Mouse (Mus musculus) limb, embryonic 15.5 days (tissue): ENCODE results near the gene Glipr2. TPM values are rescaled to one million over a fixed set of nuclear protein-coding genes. Genes with fewer than 3 reads are reported as not detected.

ENCODE experiments used
- ATAC-seq: fragments of 200-750 bp; cut with Nextera tagmentation; 2 replicates; pipeline ENCODE4 v1.8.0; 2017; ENCODE audit warnings: low read depth, moderate TSS enrichment; ENCODE audit not compliant: insufficient number of reproducible peaks, low FRiP score, low TSS enrichment
- H3K27ac ChIP-seq: fragments of 300-500 bp; sonication (generic); 2 replicates; pipeline ENCODE4 v1.5.1; 2015; ENCODE audit warnings: moderate library complexity, mild to moderate bottlenecking, inconsistent platforms
- H3K27me3 ChIP-seq: fragments of 300-500 bp; sonication (generic); 2 replicates; pipeline ENCODE4 v1.6.1; 2015; ENCODE audit warnings: inconsistent platforms
- H3K36me3 ChIP-seq: fragments of 300-500 bp; sonication (generic); 2 replicates; pipeline ENCODE4 v1.6.1; 2015; ENCODE audit warnings: inconsistent platforms
- H3K4me1 ChIP-seq: fragments of 300-500 bp; sonication (generic); 2 replicates; pipeline ENCODE4 v1.6.1; 2015; ENCODE audit warnings: inconsistent platforms
- H3K4me2 ChIP-seq: fragments of 300-500 bp; sonication (generic); 2 replicates; pipeline ENCODE4 v1.6.1; 2015; ENCODE audit warnings: mild to moderate bottlenecking, inconsistent platforms
- H3K4me3 ChIP-seq: fragments of 300-500 bp; sonication (generic); 2 replicates; pipeline ENCODE4 v1.5.1; 2015; ENCODE audit warnings: mild to moderate bottlenecking, inconsistent platforms
- H3K9ac ChIP-seq: fragments of 300-500 bp; sonication (generic); 2 replicates; pipeline ENCODE4 v1.6.1; 2015; ENCODE audit warnings: inconsistent platforms
- H3K9me3 ChIP-seq: fragments of 300-500 bp; sonication (generic); 2 replicates; pipeline ENCODE4 v1.6.1; 2016; ENCODE audit warnings: inconsistent platforms
- WGBS: fragments of 180-500 bp; shearing (Covaris S2); methylation state at CpG from one replicate; pipeline ENCODE4 v1.1.7; 2015; 5-methylcytosine and 5-hydroxymethylcytosine counted together
- polyA plus RNA-seq: library from polyadenylated mRNA; unstranded; fragments of >200 nt; fragmentation: Nextera tagmentation; extraction: Ambion mirVana; gene quantifications from 2 replicates; pipeline ENCODE4 v1.2.1, GENCODE M21; 2015

Gene Glipr2
- 85.6 and 108 TPM in 2 replicates for polyA plus RNA-seq

DNA sequence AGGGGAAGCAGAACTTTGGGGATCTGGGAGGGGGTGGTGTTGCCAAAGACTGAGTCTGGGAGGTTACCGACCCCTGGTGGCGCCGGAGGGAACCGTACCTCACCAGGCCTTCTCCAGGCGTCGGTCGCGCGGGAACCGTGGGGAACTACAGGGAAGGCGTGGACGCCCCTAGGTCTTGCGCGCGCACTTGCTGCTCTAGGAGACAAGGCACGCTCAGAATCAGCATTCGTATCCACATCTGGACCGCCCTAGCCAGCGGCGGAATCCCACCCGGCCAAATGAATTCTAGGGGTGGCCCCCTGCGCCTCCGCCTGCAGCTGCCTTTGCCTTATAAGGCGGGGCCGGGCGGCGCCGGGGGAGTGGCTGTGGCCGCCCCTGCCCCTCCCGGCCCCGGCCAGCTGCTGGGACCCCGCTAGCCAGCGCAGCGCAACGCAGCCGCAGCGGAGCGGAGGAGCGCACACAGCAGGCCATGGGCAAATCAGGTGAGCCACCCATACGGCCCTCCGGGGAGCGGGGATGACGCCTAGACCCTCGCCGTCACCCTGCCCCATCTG is at the start of gene Glipr2:
Glipr2 (plus strand) TSS at position 110 of the 554 bp plus-strand sequence.
- H3K9ac ChIP-seq = peak within 1 kb of the TSS; percentile 50
- peak; percentile 88 for ATAC-seq
- peaks cover 31% of the 10 kb centered on the region for H3K4me1 ChIP-seq
- peak within 1 kb of the TSS; percentile 85 for H3K27ac ChIP-seq
- H3K27me3 ChIP-seq = no peaks in the 10 kb centered on the region
- under 1% methylated on average over 45 of the region's 45 CpGs for WGBS
- no peaks in the 10 kb centered on the region for H3K36me3 ChIP-seq
- H3K4me2 ChIP-seq = peak within 1 kb of the TSS; percentile 93
- H3K9me3 ChIP-seq = no peaks in the 10 kb centered on the region
- H3K4me3 ChIP-seq = peak within 1 kb of the TSS; percentile 62

DNA sequence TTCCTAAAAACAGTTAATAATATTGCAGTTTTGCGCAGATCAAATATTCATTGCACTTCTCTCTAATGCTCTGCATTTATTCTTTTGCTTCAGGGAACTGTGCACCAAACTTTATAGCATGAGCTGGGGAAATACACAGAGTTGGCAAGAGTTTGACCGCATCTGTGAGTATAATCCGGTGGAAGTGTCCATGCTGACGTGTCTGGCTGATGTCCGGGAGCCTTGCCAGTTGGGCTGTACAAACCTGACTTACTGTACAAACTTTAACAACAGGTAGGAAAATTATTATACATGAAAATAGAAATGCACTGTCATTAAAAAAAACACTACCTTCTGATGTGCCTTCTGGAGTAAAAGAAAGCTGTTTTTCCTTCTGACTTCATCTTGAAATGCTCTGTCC is 39.0 kb upstream of the Glipr2 start:
- H3K36me3 ChIP-seq = peaks cover 31% of the 10 kb centered on the region
- no peak overlapping the region for H3K4me2 ChIP-seq
- no peaks in the 10 kb centered on the region for H3K27me3 ChIP-seq
- ATAC-seq = no peak
- no peaks in the 10 kb centered on the region for H3K9me3 ChIP-seq
- H3K4me1 ChIP-seq = no peaks in the 10 kb centered on the region
- 82% methylated on average over 5 of the region's 5 CpGs for WGBS
- H3K9ac ChIP-seq = no peak overlapping the region
- H3K4me3 ChIP-seq = no peak overlapping the region
- no peak overlapping the region for H3K27ac ChIP-seq

GRCm38 (mm10) chr4:43920602-43921001 is 36.6 kb upstream of the Glipr2 start:
- Histone ChIP-seq H3K4me2 (no peak overlapping the region), H3K9ac (no peak overlapping the region), H3K27ac (no peak overlapping the region), H3K4me3 (no peak overlapping the region), H3K9me3 (no peaks in the 10 kb centered on the region), H3K4me1 (no peaks in the 10 kb centered on the region; the same call in 1 of the 2 replicates), H3K36me3 (peaks cover 45% of the 10 kb centered on the region), H3K27me3 (no peaks in the 10 kb centered on the region)
- no peak for ATAC-seq
- 96% methylated on average over 1 of the region's 1 CpGs for whole genome bisulfite sequencing

DNA sequence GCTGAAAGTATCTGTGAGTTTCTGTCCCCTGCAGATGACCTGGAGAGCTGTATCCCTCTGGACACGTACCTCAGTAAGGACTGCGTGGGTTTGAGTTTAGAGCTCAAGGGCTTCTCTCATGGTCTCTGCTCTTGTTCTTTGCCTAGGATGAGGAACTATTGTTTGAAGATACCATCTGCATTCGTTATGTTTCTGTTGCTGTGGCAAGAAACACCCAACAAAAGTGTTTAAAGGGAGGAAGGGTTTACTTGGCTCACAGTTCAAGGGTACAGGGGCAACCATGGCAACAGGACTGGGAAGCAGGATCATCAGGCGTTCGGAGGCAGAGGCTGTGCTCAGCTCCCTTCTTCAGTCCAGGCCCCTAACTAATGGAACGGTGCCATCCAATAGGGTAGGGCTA is 32.1 kb upstream of the Glipr2 start:
- 88% methylated on average over 6 of the region's 6 CpGs for WGBS
- H3K27ac ChIP-seq = no peak overlapping the region
- H3K27me3 ChIP-seq = no peaks in the 10 kb centered on the region
- H3K9ac ChIP-seq = no peak overlapping the region
- H3K4me3 ChIP-seq = no peak overlapping the region
- H3K4me1 ChIP-seq = no peaks in the 10 kb centered on the region; the same call in 1 of the 2 replicates
- H3K36me3 ChIP-seq = peaks cover 69% of the 10 kb centered on the region
- no peak for ATAC-seq
- no peaks in the 10 kb centered on the region for H3K9me3 ChIP-seq
- no peak overlapping the region for H3K4me2 ChIP-seq

DNA sequence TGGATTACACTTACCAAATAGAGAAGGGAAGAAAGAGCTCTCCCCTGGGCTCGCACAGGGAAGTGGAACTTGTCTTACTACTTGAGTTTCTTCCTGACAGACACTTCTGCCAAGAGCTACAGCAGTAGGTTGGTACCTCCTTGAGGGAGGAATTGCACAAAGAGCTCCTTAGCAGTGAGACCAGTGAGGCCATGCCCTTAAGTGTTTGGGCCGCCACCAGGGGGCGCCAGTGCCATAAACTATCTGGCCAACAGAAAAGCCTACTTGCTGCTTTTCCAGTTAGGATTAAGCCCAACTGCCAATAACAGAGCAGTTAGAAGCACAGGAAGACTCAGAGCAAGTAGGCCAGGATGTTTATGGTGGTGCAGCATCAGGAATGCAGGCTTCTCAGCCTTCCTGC is 31.4 kb upstream of the Glipr2 start:
- no peaks in the 10 kb centered on the region for H3K27me3 ChIP-seq
- peak; percentile 52; the same call in 1 of the 2 replicates for ATAC-seq
- H3K4me3 ChIP-seq = no peak overlapping the region
- 19% methylated on average over 3 of the region's 3 CpGs for WGBS
- H3K27ac ChIP-seq = no peak overlapping the region
- H3K9me3 ChIP-seq = no peaks in the 10 kb centered on the region
- peaks cover 71% of the 10 kb centered on the region for H3K36me3 ChIP-seq
- no peak overlapping the region for H3K9ac ChIP-seq
- H3K4me2 ChIP-seq = no peak overlapping the region
- H3K4me1 ChIP-seq = no peaks in the 10 kb centered on the region; the same call in 1 of the 2 replicates

DNA sequence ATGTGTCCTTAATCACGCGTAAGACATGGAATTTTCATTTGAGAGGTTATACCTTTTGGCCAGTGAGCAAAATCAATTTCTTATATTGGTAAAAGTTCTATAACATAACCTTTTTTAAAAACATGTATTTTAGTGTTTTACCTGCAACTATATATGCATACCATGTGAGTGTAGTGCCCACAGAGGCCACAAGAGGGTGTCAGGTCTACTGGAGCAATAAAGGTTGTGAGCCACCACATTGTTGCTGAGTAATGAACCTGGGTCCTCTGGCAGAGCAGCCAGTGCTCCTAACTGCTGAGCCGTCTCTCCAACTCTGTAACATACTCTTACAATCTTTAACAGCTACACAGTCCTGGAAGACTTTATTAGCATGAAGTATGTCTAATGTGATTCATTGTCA is 29.4 kb upstream of the Glipr2 start:
- Histone ChIP-seq H3K27ac (no peak overlapping the region), H3K4me3 (no peak overlapping the region), H3K9me3 (no peaks in the 10 kb centered on the region), H3K4me2 (no peak overlapping the region), H3K27me3 (no peaks in the 10 kb centered on the region), H3K9ac (no peak overlapping the region), H3K36me3 (peaks cover 84% of the 10 kb centered on the region), H3K4me1 (no peaks in the 10 kb centered on the region; the same call in 1 of the 2 replicates)
- WGBS = 91% methylated on average over 3 of the region's 3 CpGs
- ATAC-seq = no peak

DNA sequence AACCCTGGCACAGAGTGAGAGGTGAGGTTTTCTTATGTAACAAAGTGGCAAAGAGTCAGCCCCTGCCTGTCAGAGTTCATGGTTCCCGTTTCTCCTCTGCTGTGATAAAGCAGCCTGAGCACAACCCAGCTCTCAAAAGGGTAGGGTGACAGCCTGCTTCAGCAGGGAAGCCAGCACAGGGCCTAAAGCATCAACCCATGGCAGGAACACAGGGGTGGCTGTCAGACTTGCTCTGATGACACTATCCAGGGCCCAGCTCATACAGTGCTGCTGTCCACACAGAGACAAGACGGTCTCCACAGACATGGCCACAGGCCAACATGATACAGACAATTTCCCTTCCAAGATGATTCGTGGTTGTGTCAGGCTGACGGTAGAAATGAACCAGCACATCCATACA is 25.3 kb upstream of the Glipr2 start:
- WGBS = 89% methylated on average over 4 of the region's 4 CpGs

DNA sequence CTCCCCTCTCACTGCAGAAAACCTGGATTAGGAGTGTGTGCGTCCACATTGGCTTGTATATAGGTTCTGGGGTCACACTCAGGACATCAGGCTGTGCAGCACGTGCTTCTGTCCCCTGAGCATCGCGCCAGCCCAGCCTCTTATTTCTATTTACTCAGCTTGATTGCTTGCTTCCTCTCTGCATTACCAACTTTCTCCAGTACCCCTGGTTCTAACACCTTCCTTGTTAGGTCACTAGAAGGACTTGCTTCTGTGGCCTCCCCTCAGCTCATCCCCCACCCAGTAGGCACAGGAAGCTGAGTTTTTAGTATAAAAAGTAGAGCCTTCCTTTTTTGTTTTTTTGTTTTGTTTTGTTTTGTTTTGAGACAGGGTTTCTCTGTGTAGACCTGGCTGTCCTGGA is 21.0 kb upstream of the Glipr2 start:
- Histone ChIP-seq H3K27me3 (no peaks in the 10 kb centered on the region), H3K36me3 (peaks cover 61% of the 10 kb centered on the region), H3K4me2 (no peak overlapping the region), H3K27ac (no peak overlapping the region), H3K4me1 (no peaks in the 10 kb centered on the region), H3K4me3 (no peak overlapping the region), H3K9me3 (no peaks in the 10 kb centered on the region), H3K9ac (no peak overlapping the region)
- WGBS = 79% methylated on average over 4 of the region's 4 CpGs
- ATAC-seq = no peak

More for the DNA sequence above, 25.3 kb upstream of the Glipr2 start:
- H3K27ac ChIP-seq = no peak overlapping the region
- no peak overlapping the region for H3K4me3 ChIP-seq
- ATAC-seq = no peak
- H3K27me3 ChIP-seq = no peaks in the 10 kb centered on the region
- H3K36me3 ChIP-seq = peaks cover 74% of the 10 kb centered on the region
- no peak overlapping the region for H3K9ac ChIP-seq
- no peak overlapping the region for H3K4me2 ChIP-seq
- H3K9me3 ChIP-seq = no peaks in the 10 kb centered on the region
- H3K4me1 ChIP-seq = no peaks in the 10 kb centered on the region

- WGBS = 73% methylated on average over 14 of the region's 14 CpGs
Observed at GRCm38 (mm10) chr4:43936749-43937674, 20.2 kb upstream of the Glipr2 start.

DNA sequence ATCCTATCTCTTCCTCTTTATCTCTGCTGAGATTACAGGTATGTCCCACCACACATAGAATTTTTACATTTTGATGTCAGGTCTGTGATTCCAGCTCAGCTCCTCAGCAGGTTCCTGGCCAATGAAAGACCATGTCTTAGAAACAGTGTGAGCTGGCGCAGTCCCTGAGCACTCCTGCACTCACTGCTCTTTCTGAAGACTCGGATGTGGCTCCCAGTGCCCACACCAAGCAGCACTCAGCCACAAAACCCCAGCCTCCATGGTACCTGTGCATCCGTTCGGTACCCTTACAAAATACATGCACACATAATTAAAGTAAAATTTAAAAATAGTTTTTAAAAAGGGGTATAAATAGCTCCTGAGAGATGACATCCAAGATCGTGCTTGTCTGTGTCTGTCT is 15.9 kb upstream of the Glipr2 start:
- ATAC-seq = no peak
- no peak overlapping the region for H3K4me2 ChIP-seq
- H3K4me1 ChIP-seq = no peaks in the 10 kb centered on the region
- 83% methylated on average over 5 of the region's 5 CpGs for WGBS
- H3K9me3 ChIP-seq = no peaks in the 10 kb centered on the region
- H3K4me3 ChIP-seq = no peak overlapping the region
- no peak overlapping the region for H3K27ac ChIP-seq
- H3K9ac ChIP-seq = no peak overlapping the region
- H3K36me3 ChIP-seq = peaks cover 74% of the 10 kb centered on the region
- H3K27me3 ChIP-seq = no peaks in the 10 kb centered on the region

More at GRCm38 (mm10) chr4:43936749-43937674, 20.2 kb upstream of the Glipr2 start:
- Histone ChIP-seq H3K4me2 (no peak overlapping the region), H3K9ac (no peak overlapping the region), H3K9me3 (no peaks in the 10 kb centered on the region), H3K4me1 (no peaks in the 10 kb centered on the region), H3K27ac (no peak overlapping the region), H3K4me3 (no peak overlapping the region), H3K27me3 (no peaks in the 10 kb centered on the region), H3K36me3 (peaks cover 61% of the 10 kb centered on the region)
- ATAC-seq = no peak

GRCm38 (mm10) chr4:43942421-43942820 is 14.8 kb upstream of the Glipr2 start:
- no peaks in the 10 kb centered on the region for H3K9me3 ChIP-seq
- no peak overlapping the region for H3K4me2 ChIP-seq
- ATAC-seq = no peak
- no peaks in the 10 kb centered on the region for H3K27me3 ChIP-seq
- H3K4me3 ChIP-seq = no peak overlapping the region
- WGBS = 82% methylated on average over 8 of the region's 8 CpGs
- H3K4me1 ChIP-seq = no peaks in the 10 kb centered on the region
- no peak overlapping the region for H3K27ac ChIP-seq
- no peak overlapping the region for H3K9ac ChIP-seq
- peaks cover 66% of the 10 kb centered on the region for H3K36me3 ChIP-seq

DNA sequence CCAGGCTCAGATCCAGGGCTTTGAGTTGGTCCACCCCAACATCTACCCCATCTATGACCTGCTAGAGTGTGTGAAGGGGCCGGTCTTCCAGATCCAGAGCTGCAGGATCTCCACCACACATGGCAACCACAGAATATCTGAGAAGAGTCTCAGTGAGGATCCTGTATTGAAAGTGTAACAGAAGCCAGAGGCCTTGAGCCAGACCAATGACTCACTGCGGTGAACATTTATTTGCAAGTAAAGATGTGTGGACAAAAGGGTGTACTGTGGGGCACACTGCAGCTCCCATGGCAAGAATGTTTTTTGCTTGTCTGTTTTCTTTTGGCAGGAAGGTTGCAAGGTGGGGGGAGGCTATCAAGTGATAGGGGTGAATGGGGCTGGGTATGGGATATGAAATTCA is 9.6 kb upstream of the Glipr2 start:
- no peak for ATAC-seq
- Histone ChIP-seq H3K27me3 (no peaks in the 10 kb centered on the region), H3K9ac (no peak overlapping the region), H3K9me3 (no peaks in the 10 kb centered on the region), H3K27ac (no peak overlapping the region), H3K4me1 (no peaks in the 10 kb centered on the region), H3K36me3 (peaks cover 28% of the 10 kb centered on the region), H3K4me3 (no peak overlapping the region), H3K4me2 (no peak overlapping the region)
- 96% methylated on average over 2 of the region's 2 CpGs for WGBS
